Mouse (Mus musculus) forebrain, embryonic 15.5 days (tissue): ENCODE measurements around the gene Rxfp2. TPM values are rescaled to one million over a fixed set of nuclear protein-coding genes. Genes with fewer than 3 reads are reported as not detected.

Experiments used
- ATAC-seq: fragments of 200-750 bp; cut with Nextera tagmentation; replicated peaks from 2 replicates; pipeline ENCODE4 v1.8.0; 2017; ENCODE audit warnings: mild to moderate bottlenecking, moderate TSS enrichment, moderate library complexity
- H3K27ac ChIP-seq: fragments of 300-500 bp; sonication (generic); replicated peaks from 2 replicates; pipeline ENCODE4 v1.5.1; 2015; ENCODE audit warnings: mild to moderate bottlenecking, inconsistent platforms
- H3K27me3 ChIP-seq: fragments of 300-500 bp; sonication (generic); 2 replicates; pipeline ENCODE4 v1.6.1; 2015; ENCODE audit warnings: inconsistent platforms
- H3K36me3 ChIP-seq: fragments of 300-500 bp; sonication (generic); 2 replicates; pipeline ENCODE4 v1.6.1; 2015; ENCODE audit warnings: mild to moderate bottlenecking, inconsistent platforms
- H3K4me1 ChIP-seq: fragments of 300-500 bp; sonication (generic); 2 replicates; pipeline ENCODE4 v1.6.1; 2015; ENCODE audit warnings: inconsistent platforms
- H3K4me2 ChIP-seq: fragments of 300-500 bp; sonication (generic); replicated peaks from 2 replicates; pipeline ENCODE4 v1.6.1; 2015; ENCODE audit warnings: mild to moderate bottlenecking, inconsistent platforms
- H3K4me3 ChIP-seq: fragments of 300-500 bp; sonication (generic); 2 replicates; pipeline ENCODE4 v1.5.1; 2015; ENCODE audit warnings: mild to moderate bottlenecking, inconsistent platforms
- H3K9ac ChIP-seq: fragments of 300-500 bp; sonication (generic); replicated peaks from 2 replicates; pipeline ENCODE4 v1.6.1; 2015; ENCODE audit warnings: mild to moderate bottlenecking, inconsistent platforms
- H3K9me3 ChIP-seq: fragments of 300-500 bp; sonication (generic); 2 replicates; pipeline ENCODE4 v1.6.1; 2016; ENCODE audit warnings: inconsistent platforms
- WGBS: fragments of 180-500 bp; shearing (Covaris S2); methylation state at CpG from one replicate; pipeline ENCODE4 v1.1.7; 2015; ENCODE audit warnings: mixed read lengths; 5-methylcytosine and 5-hydroxymethylcytosine counted together
- polyA plus RNA-seq: library from polyadenylated mRNA; unstranded; fragments of >200 nt; fragmentation: Nextera tagmentation; extraction: Ambion mirVana; gene quantifications from 2 replicates; pipeline ENCODE4 v1.2.1, GENCODE M21; 2015

Rxfp2 gene
- polyA plus RNA-seq, 1 experiment from 2014 or later: 0.60 TPM

DNA sequence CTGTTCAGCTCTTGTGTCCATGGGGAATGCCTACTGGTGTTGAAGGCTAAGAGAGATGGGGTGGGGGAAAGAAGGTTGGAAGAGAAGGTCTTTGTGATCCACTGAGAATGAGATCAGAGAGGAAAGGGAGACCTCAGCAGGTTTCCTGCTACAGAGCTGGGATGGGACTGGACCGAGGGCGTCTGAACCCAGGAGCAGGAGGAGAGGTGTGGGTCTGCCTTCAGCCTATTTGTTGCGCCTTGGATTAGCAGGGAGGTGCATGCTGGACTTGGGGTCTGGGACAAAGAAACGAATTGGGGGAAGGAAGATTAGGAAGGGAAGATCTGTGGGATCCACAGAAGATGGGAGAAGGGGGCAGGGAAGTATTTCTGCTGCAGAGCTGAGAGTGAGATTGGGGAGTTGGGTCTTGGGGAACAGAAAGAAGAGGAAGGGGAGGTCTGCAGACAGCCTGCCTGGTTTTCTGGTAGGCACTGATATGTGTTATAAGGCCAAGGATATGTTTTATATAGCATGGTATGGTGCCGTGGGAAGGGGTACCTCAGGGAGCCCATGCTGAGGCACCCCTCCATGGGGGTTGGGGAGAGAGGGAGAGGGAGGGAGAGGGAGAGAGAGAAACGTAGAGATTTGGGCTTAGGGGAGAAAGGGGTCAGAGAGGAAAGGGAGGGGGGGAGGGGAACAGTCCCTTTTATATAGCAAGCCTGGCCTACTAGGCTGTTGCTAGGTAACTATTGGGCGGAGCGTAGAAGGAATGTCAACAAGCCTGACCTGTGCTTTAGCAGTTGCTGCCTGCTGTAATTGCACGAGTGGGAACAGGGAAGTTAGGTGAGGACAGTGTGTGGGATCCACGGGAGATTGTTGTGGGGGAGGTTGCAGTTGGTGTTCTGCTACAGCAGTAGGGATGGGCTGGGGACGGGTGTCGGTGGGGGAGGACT lies 61.7 kb downstream of the Rxfp2 start:
- H3K27ac ChIP-seq: no peak overlapping the region
- H3K4me2 ChIP-seq: no peak overlapping the region
- H3K9ac ChIP-seq: no peak overlapping the region
- peak; percentile 75 for ATAC-seq
- H3K4me1 ChIP-seq: peaks cover 7% of the 10 kb centered on the region; the same call in 1 of the 2 replicates
- H3K4me3 ChIP-seq: no peak overlapping the region
- WGBS: 20% methylated on average over 12 of the region's 12 CpGs
- H3K27me3 ChIP-seq: no peaks in the 10 kb centered on the region
- H3K36me3 ChIP-seq: no peaks in the 10 kb centered on the region
- H3K9me3 ChIP-seq: no peaks in the 10 kb centered on the region

DNA sequence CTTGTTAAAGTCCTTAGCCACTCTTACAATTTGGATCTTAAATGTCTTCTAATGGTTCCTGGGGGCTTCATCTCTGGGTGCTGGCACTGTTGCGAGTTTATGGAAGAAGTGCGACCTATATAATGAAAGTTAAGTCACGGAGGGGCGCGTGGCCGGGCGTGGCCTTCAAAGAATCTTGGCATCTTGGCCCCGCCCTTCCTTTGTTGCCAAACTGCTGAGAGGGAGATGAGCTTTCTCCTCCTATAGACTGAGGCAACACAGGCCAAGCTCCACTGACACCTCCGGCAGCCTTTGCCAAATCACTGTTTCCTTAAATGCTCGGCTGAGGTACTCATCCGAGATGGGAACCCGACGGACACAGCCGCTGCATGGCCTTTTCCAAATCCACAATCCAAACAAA lies 64.2 kb downstream of the Rxfp2 start:
- Histone ChIP-seq H3K9me3 (no peaks in the 10 kb centered on the region), H3K4me1 (peaks cover 7% of the 10 kb centered on the region; the same call in 1 of the 2 replicates), H3K9ac (no peak overlapping the region), H3K4me2 (no peak overlapping the region), H3K4me3 (no peak overlapping the region), H3K36me3 (no peaks in the 10 kb centered on the region), H3K27me3 (no peaks in the 10 kb centered on the region), H3K27ac (no peak overlapping the region)
- no peak for ATAC-seq
- WGBS: 90% methylated on average over 14 of the region's 14 CpGs

DNA sequence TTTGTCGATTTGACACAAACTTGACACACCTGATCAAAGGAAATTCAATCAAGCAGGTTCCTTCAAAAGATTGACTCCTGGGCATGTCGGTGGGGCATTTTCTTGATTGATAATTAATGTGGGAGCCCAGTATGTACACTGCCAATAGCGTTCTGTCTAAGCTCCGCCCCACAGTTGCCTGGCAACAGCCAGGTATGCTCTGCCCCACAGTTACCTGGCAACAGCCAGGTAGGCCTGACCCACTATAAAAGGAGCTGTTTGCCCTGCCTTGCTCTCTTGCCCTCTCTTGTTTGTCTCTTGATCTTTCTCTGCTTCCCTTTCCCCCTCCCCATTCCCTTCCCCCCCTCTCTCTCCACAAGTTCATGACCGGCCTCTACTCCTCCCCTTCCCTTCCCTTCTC lies 64.7 kb downstream of the Rxfp2 start:
- H3K4me2 ChIP-seq: no peak overlapping the region
- no peaks in the 10 kb centered on the region for H3K27me3 ChIP-seq
- no peak overlapping the region for H3K27ac ChIP-seq
- peaks cover 7% of the 10 kb centered on the region; the same call in 1 of the 2 replicates for H3K4me1 ChIP-seq
- WGBS: 67% methylated on average over 5 of the region's 5 CpGs
- H3K4me3 ChIP-seq: no peak overlapping the region
- no peak for ATAC-seq
- no peak overlapping the region for H3K9ac ChIP-seq
- no peaks in the 10 kb centered on the region for H3K9me3 ChIP-seq
- no peaks in the 10 kb centered on the region for H3K36me3 ChIP-seq

DNA sequence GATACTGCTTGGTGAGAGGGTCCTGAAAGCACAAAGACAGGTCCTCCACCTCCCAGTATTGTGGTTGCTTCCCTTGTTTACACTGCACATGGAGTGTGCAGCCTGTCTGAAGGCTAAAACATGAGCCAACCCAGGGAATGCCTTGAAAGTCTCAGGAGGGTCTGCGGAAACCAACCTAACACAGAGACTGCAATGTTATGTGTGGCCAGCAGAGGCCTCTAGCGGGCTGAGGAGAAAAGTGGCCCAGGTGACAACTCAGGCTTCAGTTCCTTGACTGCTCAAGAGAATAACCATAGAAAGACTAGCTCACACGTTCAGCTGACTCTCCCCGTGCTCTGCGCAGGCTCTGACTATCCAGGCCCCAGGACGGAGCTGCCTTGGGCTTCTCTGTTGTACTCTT lies 79.1 kb downstream of the Rxfp2 start:
- H3K9me3 ChIP-seq: no peaks in the 10 kb centered on the region
- H3K4me3 ChIP-seq: no peak overlapping the region
- no peak overlapping the region for H3K4me2 ChIP-seq
- H3K27ac ChIP-seq: no peak overlapping the region
- no peaks in the 10 kb centered on the region for H3K36me3 ChIP-seq
- ATAC-seq: peak; percentile 70
- H3K4me1 ChIP-seq: no peaks in the 10 kb centered on the region
- no peaks in the 10 kb centered on the region for H3K27me3 ChIP-seq
- 3% methylated on average over 6 of the region's 6 CpGs for WGBS
- no peak overlapping the region for H3K9ac ChIP-seq

DNA sequence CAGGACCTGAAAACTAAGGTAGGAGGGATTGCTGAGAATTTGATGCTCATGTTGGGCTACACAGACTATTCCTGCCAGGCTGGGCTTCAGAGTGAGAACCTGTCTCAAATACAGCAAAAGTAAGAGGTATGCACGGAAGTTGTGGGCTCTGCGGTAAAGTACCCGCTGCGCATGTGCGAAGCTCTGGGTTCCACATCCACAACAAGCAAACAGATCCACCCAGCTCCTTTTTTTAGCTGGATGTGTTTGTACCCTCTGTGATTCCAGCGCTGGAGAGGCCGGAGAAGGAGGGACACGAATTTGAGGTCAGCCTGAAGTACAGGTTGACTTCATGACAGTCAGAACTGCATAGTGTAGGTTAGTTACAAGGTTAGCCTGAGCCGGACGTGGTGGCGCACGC lies 80.3 kb downstream of the Rxfp2 start:
- no peak for ATAC-seq
- Histone ChIP-seq H3K4me3 (no peak overlapping the region), H3K4me2 (no peak overlapping the region), H3K27me3 (no peaks in the 10 kb centered on the region), H3K36me3 (no peaks in the 10 kb centered on the region), H3K27ac (no peak overlapping the region), H3K4me1 (no peaks in the 10 kb centered on the region), H3K9me3 (no peaks in the 10 kb centered on the region), H3K9ac (no peak overlapping the region)
- WGBS: 93% methylated on average over 12 of the region's 12 CpGs

DNA sequence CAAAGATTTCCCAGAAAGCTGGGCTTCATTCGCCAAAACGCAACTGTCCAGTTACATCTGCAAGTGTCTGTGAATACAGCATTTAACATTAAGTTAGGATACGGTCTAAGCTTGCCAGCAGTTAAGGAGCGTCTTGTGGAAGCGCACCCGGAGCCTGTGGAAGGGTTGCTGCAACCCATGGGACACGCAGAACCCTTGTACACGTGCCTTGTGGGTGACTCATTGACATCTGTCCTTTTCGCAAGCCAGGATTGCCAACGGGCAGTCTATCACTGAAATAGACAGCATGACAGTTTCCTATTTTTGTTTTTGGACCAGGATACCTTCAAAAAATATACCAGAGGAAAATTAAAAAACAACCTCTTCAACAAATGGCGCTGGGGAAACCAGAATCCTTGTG lies 83.3 kb downstream of the Rxfp2 start:
- Histone ChIP-seq H3K4me3 (no peak overlapping the region), H3K9me3 (no peaks in the 10 kb centered on the region), H3K36me3 (no peaks in the 10 kb centered on the region), H3K9ac (no peak overlapping the region), H3K27ac (no peak overlapping the region), H3K4me1 (no peaks in the 10 kb centered on the region), H3K4me2 (no peak overlapping the region), H3K27me3 (no peaks in the 10 kb centered on the region)
- ATAC-seq: no peak
- 88% methylated on average over 11 of the region's 11 CpGs for WGBS

DNA sequence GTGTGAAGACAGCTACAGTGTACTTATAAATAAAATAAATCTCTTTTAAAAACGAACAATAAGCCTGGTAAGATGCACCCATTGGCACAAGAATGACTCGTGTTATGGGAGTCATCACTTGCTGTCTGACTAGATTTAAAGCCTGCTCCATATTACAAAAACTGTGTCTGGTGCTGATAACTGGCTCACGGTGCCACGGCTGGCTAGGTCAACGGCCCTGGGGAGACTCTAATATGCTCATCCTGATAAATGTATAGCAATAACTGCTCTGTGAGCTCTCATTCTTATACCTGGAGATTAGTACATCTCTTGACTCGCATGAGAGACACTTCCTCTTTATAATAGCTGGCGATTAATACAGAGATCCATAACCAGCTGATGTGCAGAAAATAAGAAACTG lies 87.9 kb downstream of the Rxfp2 start:
- 87% methylated on average over 7 of the region's 7 CpGs for WGBS
- no peaks in the 10 kb centered on the region for H3K36me3 ChIP-seq
- H3K9me3 ChIP-seq: no peaks in the 10 kb centered on the region
- no peaks in the 10 kb centered on the region for H3K4me1 ChIP-seq
- no peak overlapping the region for H3K4me3 ChIP-seq
- ATAC-seq: no peak
- no peak overlapping the region for H3K9ac ChIP-seq
- no peaks in the 10 kb centered on the region for H3K27me3 ChIP-seq
- no peak overlapping the region for H3K27ac ChIP-seq
- no peak overlapping the region for H3K4me2 ChIP-seq

DNA sequence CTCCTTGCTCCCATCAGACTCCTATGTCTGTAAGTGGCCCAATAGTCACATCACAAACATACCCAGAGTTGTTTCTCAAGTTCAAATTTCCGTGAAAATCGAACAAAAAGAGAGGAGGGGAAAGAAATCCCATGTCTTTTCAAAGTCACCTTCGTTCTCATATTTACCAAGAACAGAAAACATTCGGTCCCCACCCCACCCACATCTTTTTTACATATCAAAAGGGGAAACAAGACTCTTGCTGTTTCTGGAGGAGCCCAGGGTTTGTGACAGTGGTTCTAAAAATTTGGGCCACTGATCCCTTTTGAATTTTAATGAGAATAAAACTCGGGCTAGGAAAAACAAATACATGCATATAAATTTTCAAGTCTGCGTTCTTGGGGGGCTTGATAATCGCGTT lies 92.8 kb downstream of the Rxfp2 start:
- Histone ChIP-seq H3K4me1 (peaks cover 15% of the 10 kb centered on the region), H3K9ac (no peak overlapping the region), H3K4me2 (no peak overlapping the region), H3K27me3 (no peaks in the 10 kb centered on the region), H3K4me3 (no peak overlapping the region), H3K9me3 (no peaks in the 10 kb centered on the region), H3K27ac (no peak overlapping the region), H3K36me3 (no peaks in the 10 kb centered on the region)
- 37% methylated on average over 8 of the region's 8 CpGs for WGBS
- ATAC-seq: no peak

DNA sequence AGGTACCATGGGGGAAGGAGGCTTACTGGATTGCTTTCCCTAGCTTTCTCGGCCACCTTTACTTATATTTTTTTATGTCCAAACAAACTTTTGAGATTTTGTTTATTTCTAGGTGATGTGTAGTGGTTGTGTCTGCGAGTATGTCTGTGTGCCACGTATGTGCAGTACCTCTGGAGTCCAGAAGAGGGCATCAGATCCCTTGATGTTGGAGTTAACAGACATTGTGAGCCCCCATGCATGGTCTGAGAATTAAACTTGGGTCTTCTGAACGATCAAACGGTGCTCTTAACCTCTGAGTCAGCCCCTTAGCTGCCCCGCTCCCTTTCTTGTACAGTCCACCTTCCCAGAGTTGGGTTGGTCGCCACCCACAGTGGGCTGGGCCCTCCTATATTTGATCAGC lies 95.5 kb downstream of the Rxfp2 start:
- H3K36me3 ChIP-seq: no peaks in the 10 kb centered on the region
- 81% methylated on average over 7 of the region's 7 CpGs for WGBS
- H3K27ac ChIP-seq: no peak overlapping the region
- no peak overlapping the region for H3K4me2 ChIP-seq
- no peaks in the 10 kb centered on the region for H3K27me3 ChIP-seq
- no peak overlapping the region for H3K4me3 ChIP-seq
- no peak overlapping the region for H3K9ac ChIP-seq
- no peaks in the 10 kb centered on the region for H3K9me3 ChIP-seq
- ATAC-seq: no peak
- H3K4me1 ChIP-seq: peaks cover 22% of the 10 kb centered on the region

DNA sequence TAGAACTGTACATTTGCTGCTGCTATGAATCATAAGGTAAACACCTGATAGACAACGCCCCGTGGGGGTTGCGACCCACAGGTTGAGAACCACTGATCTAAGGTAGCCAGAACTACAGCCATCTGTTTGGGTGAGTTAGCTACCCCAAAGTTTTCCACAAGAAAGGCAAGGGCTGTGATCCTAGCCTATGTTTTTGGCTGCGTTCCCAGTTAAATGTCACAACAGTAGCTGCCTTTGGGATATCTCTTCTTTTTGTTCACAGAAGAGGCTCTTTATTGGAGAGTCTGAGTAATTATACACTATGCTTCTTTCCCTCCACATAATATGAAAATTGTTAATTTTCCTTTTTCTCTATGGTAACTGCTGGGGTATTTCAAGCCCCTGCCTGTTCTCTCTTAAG lies 96.3 kb downstream of the Rxfp2 start:
- H3K36me3 ChIP-seq: no peaks in the 10 kb centered on the region
- no peak for ATAC-seq
- H3K9ac ChIP-seq: no peak overlapping the region
- H3K27ac ChIP-seq: peak overlapping the region; percentile 38
- no peak overlapping the region for H3K4me3 ChIP-seq
- H3K9me3 ChIP-seq: no peaks in the 10 kb centered on the region
- WGBS: 82% methylated on average over 4 of the region's 4 CpGs
- H3K4me1 ChIP-seq: peaks cover 25% of the 10 kb centered on the region
- H3K4me2 ChIP-seq: no peak overlapping the region
- no peaks in the 10 kb centered on the region for H3K27me3 ChIP-seq

DNA sequence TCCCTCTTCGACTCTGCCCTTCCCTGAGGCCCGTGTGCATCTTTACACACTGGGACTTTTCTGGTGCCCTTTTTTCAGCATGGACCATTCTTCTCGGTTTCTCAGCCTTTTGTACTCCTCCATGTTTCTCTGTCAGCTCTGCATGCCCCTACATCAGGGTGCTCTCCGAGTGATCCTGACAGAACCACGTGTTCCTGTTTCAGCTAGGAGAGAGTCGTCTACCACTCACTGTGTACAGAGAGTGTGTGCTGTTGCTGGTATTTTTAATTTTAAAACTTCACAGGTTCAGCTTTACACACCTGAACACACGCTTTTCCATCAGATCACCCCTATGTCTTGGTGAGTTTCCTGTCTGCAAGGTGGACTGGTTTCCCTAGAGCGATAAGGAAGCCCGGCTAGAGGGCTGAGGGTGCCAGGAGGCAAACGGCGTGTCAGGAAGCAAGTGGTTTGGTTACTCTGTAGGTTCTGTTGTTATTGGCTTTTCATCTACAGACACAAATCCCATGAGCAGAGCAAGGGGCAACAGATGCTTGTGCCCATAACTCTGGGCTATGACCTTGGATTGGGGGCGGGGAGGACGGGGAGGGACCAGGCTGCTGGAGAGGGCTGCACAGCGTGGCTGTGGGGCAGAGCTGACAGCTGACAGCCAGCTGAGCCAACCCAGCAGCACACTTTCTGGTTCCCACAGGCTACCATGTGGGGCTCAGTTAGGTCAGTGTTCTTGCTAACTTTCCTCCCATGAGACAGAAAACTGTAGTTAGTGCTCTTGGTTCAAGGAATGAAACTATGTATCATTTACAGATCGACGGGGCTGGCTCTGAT lies 97.0 kb downstream of the Rxfp2 start:
- H3K9ac ChIP-seq: 0 out of 2 replicates have a peak overlapping the region, but pooled peaks have one; percentile 4
- H3K4me1 ChIP-seq: peaks cover 25% of the 10 kb centered on the region
- ATAC-seq: no peak
- H3K27me3 ChIP-seq: no peaks in the 10 kb centered on the region
- H3K9me3 ChIP-seq: no peaks in the 10 kb centered on the region
- no peaks in the 10 kb centered on the region for H3K36me3 ChIP-seq
- H3K4me2 ChIP-seq: no peak overlapping the region
- no peak overlapping the region for H3K4me3 ChIP-seq
- 60% methylated on average over 16 of the region's 16 CpGs for WGBS
- H3K27ac ChIP-seq: peak overlapping the region; percentile 38

DNA sequence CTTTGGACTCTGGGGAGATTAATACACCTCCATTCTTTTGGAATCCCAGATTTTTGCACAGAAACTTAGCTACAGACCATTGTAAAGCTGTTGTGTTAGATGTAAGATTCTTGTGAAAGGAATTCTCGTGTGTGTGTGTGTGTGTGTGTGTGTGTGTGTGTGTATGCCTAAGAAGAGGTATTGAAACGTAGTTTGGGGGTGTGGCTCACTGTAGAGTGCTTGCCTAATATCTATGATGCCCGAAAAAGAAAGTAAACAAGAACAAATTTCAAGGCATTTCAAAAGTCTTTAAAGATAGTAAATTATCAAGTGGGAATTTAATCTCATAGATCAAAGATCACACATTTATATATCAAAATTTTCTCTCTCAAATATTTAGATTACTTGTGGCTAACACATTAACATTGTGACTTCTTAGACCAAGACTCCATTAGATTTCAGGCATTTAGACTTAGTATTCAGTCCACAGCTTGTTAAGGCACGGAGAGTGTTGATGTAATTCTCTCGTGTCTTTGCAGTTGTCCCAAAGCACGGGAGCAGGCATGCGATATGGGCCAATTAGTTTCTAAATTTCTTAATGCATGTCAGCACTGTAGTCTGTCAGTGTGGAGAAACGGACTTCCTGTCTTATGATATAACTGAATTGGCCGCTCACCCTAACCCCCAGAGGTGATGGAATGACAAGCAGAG lies 97.9 kb downstream of the Rxfp2 start:
- Histone ChIP-seq H3K27me3 (no peaks in the 10 kb centered on the region), H3K4me2 (no peak overlapping the region), H3K4me1 (peaks cover 25% of the 10 kb centered on the region), H3K9ac (no peak overlapping the region), H3K36me3 (no peaks in the 10 kb centered on the region), H3K4me3 (no peak overlapping the region), H3K27ac (no peak overlapping the region), H3K9me3 (no peaks in the 10 kb centered on the region)
- no peak for ATAC-seq
- 67% methylated on average over 9 of the region's 9 CpGs for WGBS
